Mouse (Mus musculus): ENCODE measurements around the gene BC034090. TPM values are rescaled to one million over a fixed set of nuclear protein-coding genes. Genes with fewer than 3 reads are reported as not detected.

BC034090 gene
- polyA plus RNA-seq, 1 experiment from 2014 or later = 3.9 TPM

DNA sequence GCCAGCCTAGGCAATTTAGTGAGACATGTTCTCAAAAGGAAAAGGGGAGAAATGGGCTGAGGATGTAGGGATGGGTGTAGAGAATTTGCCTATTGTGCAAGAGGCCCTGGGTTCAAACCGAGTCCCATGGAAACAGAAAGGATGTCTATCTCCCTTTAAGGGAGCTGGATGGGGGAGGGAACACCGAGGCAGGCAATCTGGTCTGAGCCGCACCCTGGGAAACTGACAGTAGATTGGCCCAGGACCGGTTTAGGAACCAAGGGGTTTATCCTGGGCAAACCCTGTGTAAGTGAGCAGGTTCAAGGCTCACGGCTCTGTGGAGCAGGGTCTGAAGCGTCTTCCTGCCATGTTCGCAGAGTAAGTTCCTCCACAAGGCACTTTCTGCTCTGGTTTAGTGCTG lies 1.3 kb upstream of the BC034090 start:
- Histone ChIP-seq H3K27me3 (ENCODE audit: insufficient read depth, low read length) (peaks cover 19% of the 10 kb centered on the region), H3K4me1 (ENCODE audit: insufficient read depth) (no peaks in the 10 kb centered on the region), H3K4me3 (ENCODE audit: low read depth, low read length) (0 out of 2 replicates have a peak overlapping the region, but pooled peaks have one; percentile 57), H3K4me2 (peak overlapping the region; percentile 84), H3K9me3 (ENCODE audit: low read depth, low read length) (no peaks in the 10 kb centered on the region), H3K36me3 (ENCODE audit: insufficient read depth) (peaks cover 4% of the 10 kb centered on the region; the same call in 1 of the 2 replicates), H3K9ac (no peak overlapping the region), H3K27ac (ENCODE audit: low read depth) (no peak overlapping the region)
- 73% methylated on average over 7 of the region's 7 CpGs for WGBS
- TF ChIP-seq CTCF (IDR thresholded peaks at IDR 0.05; ENCODE audit: low read depth) = no peak
- DNase-seq = no peak
- ATAC-seq (ENCODE audit: insufficient read depth) = no peak

DNA sequence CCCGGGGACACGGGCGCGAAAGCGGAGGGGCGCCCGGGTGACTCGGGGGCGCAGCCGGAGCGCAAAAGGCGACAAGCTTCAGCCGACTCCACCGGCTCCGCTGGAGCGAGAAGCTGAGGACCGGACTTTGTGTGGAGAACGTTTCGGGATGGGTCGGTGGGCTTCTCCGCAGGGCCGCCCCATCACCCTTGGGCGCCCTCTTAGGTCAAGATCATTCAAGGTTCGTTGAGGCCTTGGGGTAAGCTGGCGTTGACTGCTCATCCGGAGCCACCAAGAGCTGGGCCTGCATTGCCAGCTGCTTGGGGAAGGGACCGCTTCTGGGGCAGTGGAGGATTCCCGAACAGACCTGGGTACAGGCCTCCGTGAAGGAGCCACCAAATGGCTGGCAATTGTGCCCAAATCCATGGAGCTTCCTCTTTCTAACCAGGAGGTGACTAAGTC lies 547 bp upstream of the BC034090 start:
- Histone ChIP-seq H3K4me3 (ENCODE audit: low read depth, low read length) (peak overlapping the region; percentile 57), H3K4me2 (peak overlapping the region; percentile 84), H3K9me3 (ENCODE audit: low read depth, low read length) (no peaks in the 10 kb centered on the region), H3K27me3 (ENCODE audit: insufficient read depth, low read length) (peaks cover 19% of the 10 kb centered on the region), H3K36me3 (ENCODE audit: insufficient read depth) (peaks cover 11% of the 10 kb centered on the region; the same call in 1 of the 2 replicates), H3K9ac (peak overlapping the region; percentile 83), H3K4me1 (ENCODE audit: insufficient read depth) (no peaks in the 10 kb centered on the region), H3K27ac (ENCODE audit: low read depth) (peak overlapping the region; percentile 80)
- peak; percentile 41; the same call in 1 of the 2 replicates for ATAC-seq (ENCODE audit: insufficient read depth)
- 6% methylated on average over 29 of the region's 29 CpGs for WGBS
- peak; percentile 45 for DNase-seq
- no peak for TF ChIP-seq CTCF (IDR thresholded peaks at IDR 0.05; ENCODE audit: low read depth)

DNA sequence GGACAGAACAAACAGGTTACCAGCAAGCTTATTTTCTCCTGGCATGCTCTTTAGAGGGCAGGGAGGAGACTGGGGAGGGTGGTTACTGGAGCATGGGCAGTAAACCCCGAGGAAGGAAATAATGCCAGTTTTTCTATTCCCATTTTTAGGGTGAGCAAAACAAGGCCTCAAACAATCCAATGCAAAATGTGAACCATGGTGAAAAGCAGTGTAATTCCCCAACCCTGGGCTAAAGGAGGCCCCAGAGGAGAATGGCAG lies 1.8 kb downstream of the BC034090 start:
- Histone ChIP-seq H3K4me2 (no peak overlapping the region), H3K9me3 (ENCODE audit: low read depth, low read length) (no peaks in the 10 kb centered on the region), H3K9ac (no peak overlapping the region), H3K4me1 (ENCODE audit: insufficient read depth) (no peaks in the 10 kb centered on the region), H3K27ac (ENCODE audit: low read depth) (no peak overlapping the region), H3K27me3 (ENCODE audit: insufficient read depth, low read length) (peaks cover 19% of the 10 kb centered on the region), H3K4me3 (ENCODE audit: low read depth, low read length) (no peak overlapping the region), H3K36me3 (ENCODE audit: insufficient read depth) (peaks cover 14% of the 10 kb centered on the region)
- WGBS = 81% methylated on average over 1 of the region's 1 CpGs
- ATAC-seq (ENCODE audit: insufficient read depth) (no peak), DNase-seq (no peak)
- TF ChIP-seq CTCF (IDR thresholded peaks at IDR 0.05; ENCODE audit: low read depth) = no peak

DNA sequence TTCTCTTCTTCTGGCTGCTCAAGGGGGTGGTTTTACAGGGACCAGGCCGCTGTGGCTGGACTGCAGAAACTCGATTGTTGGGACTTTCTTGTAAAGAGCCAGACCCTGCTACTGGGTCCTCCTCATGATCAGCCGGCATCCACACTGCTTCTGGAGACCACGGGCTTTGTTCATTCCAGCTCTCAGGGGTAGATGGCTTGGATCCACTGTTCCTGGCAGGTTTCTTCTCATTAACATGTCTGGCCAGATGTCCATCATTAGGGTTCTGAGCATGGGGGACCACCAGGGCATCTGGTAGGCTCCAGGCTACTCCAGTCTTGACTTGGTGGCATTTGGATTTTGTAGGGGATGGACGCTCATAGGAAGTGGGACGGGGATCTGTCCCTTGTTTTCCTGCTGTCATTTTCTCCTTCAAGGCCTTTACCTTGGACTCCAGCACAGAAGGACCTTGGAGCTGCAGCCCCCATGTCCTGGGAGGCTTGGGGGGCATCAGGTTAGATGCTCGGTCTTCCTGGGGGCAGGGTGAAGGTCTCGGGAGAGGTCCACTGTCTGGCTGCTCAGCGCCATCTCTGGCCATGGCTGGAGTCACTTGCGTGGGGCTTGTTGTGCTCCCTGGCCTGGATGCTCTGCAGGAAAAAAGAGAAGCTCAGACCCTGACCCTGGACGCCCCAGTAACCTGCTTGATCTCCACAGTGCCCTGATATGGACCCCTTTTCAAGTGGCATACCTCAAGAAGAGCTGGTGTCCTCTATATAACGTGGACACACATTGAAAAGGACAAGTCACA lies 2.4 kb downstream of the BC034090 start:
- no peak overlapping the region for H3K9ac ChIP-seq
- no peak for DNase-seq
- H3K4me1 ChIP-seq (ENCODE audit: insufficient read depth) = no peaks in the 10 kb centered on the region
- ATAC-seq (ENCODE audit: insufficient read depth) = no peak
- no peak overlapping the region for H3K27ac ChIP-seq (ENCODE audit: low read depth)
- H3K9me3 ChIP-seq (ENCODE audit: low read depth, low read length) = no peaks in the 10 kb centered on the region
- TF ChIP-seq CTCF (IDR thresholded peaks at IDR 0.05; ENCODE audit: low read depth) = no peak
- peaks cover 19% of the 10 kb centered on the region for H3K27me3 ChIP-seq (ENCODE audit: insufficient read depth, low read length)
- H3K36me3 ChIP-seq (ENCODE audit: insufficient read depth) = peaks cover 14% of the 10 kb centered on the region
- H3K4me2 ChIP-seq = no peak overlapping the region
- H3K4me3 ChIP-seq (ENCODE audit: low read depth, low read length) = no peak overlapping the region
- 78% methylated on average over 12 of the region's 12 CpGs for WGBS

DNA sequence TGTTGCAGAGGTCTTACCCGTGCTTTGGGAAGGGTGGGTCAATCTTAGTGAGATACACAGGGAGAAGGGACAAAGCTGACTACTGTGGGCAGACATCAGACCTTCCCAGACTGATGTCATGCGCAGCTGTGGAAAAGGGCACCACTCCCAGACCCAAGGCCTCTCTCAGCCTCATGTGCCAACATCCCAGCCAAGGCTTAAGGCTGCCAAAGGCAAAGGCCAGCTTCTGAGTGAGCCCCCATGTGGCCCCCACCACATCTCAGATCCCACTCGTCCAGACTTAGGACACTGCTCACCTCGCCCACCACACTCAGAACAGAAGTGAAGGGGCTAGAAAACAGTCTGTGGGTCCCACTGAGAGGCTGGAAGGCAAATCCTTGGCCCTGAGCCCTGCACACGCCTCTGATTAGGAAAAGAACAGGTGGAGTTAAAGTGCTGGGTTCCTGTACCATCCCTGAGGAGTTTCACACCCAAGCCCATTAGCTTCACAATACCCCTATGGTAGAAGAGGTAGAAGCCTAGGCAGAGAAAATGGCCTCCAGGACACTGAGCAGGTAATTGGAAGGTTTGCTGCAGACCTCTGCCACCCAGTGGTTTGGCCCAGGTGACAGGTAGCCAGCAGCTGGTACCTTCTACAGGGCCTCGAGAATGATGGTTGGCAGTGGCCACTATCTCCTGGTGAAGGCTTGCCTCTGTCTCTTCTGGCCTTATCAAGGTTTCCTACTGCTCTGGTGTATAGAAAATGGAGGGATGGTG lies 4.1 kb downstream of the BC034090 start:
- Histone ChIP-seq H3K4me1 (ENCODE audit: insufficient read depth) (peaks cover 3% of the 10 kb centered on the region; the same call in 1 of the 2 replicates), H3K4me3 (ENCODE audit: low read depth, low read length) (no peak overlapping the region), H3K4me2 (no peak overlapping the region), H3K27me3 (ENCODE audit: insufficient read depth, low read length) (peaks cover 12% of the 10 kb centered on the region), H3K36me3 (ENCODE audit: insufficient read depth) (peaks cover 14% of the 10 kb centered on the region), H3K9me3 (ENCODE audit: low read depth, low read length) (no peaks in the 10 kb centered on the region), H3K27ac (ENCODE audit: low read depth) (no peak overlapping the region), H3K9ac (no peak overlapping the region)
- WGBS = 76% methylated on average over 6 of the region's 6 CpGs
- no peak for TF ChIP-seq CTCF (IDR thresholded peaks at IDR 0.05; ENCODE audit: low read depth)
- ATAC-seq (ENCODE audit: insufficient read depth) (no peak), DNase-seq (no peak)

DNA sequence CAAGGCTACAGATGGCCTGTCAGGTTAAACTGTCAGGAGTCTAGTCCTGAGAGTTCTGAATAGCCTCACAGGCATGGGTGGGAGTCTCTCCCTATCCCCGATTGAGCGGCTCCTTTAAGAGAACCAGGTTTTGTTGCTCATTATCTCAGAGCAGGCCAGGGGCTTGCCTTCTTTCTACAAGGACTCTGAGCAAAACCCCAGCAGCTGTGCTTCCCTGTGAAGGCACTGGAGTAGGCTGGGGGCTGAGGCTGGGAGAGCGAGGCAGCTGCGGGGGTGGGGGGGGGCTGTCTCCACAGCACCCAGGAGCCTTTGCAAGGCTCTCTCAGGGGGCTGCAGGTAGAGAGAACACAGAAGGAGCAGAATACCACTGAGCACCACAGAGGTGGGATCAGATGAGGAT lies 5.1 kb downstream of the BC034090 start:
- no peak overlapping the region for H3K9ac ChIP-seq
- peaks cover 14% of the 10 kb centered on the region for H3K36me3 ChIP-seq (ENCODE audit: insufficient read depth)
- no peak overlapping the region for H3K27ac ChIP-seq (ENCODE audit: low read depth)
- no peak for TF ChIP-seq CTCF (IDR thresholded peaks at IDR 0.05; ENCODE audit: low read depth)
- H3K4me3 ChIP-seq (ENCODE audit: low read depth, low read length) = no peak overlapping the region
- no peaks in the 10 kb centered on the region for H3K9me3 ChIP-seq (ENCODE audit: low read depth, low read length)
- ATAC-seq (ENCODE audit: insufficient read depth) (no peak), DNase-seq (no peak)
- no peak overlapping the region for H3K4me2 ChIP-seq
- H3K27me3 ChIP-seq (ENCODE audit: insufficient read depth, low read length) = peaks cover 3% of the 10 kb centered on the region
- peaks cover 3% of the 10 kb centered on the region; the same call in 1 of the 2 replicates for H3K4me1 ChIP-seq (ENCODE audit: insufficient read depth)
- WGBS = 72% methylated on average over 4 of the region's 4 CpGs

DNA sequence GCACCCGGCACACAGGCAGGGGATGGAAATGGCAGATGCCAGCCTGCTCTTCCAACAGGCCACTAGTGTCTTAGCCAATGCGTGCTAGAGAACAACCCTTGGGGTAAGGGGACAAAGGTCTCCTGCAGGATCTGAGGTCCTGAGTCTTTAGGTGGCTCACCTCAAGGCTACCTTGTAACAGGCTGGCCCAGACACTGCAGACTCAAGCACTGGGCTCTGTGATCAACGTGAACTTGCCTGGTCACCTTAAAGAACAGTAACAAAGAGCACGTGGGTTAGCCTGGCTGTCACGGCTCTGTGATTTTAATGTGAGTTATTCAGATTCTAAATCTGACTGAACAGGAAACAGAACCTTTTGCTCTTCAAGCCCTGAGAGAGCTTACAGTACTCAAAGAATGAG lies 6.1 kb downstream of the BC034090 start:
- H3K4me1 ChIP-seq (ENCODE audit: insufficient read depth) = peaks cover 11% of the 10 kb centered on the region
- no peak for DNase-seq

More for the DNA sequence above, 6.1 kb downstream of the BC034090 start:
- no peaks in the 10 kb centered on the region for H3K9me3 ChIP-seq (ENCODE audit: low read depth, low read length)
- ATAC-seq (ENCODE audit: insufficient read depth) = no peak
- H3K27me3 ChIP-seq (ENCODE audit: insufficient read depth, low read length) = no peaks in the 10 kb centered on the region
- no peak overlapping the region for H3K9ac ChIP-seq
- H3K36me3 ChIP-seq (ENCODE audit: insufficient read depth) = peaks cover 14% of the 10 kb centered on the region
- no peak overlapping the region for H3K27ac ChIP-seq (ENCODE audit: low read depth)
- TF ChIP-seq CTCF (IDR thresholded peaks at IDR 0.05; ENCODE audit: low read depth) = no peak
- no peak overlapping the region for H3K4me3 ChIP-seq (ENCODE audit: low read depth, low read length)
- no peak overlapping the region for H3K4me2 ChIP-seq
- WGBS = 86% methylated on average over 5 of the region's 5 CpGs
